Mouse (Mus musculus) limb, embryonic 14.5 days (tissue): ENCODE results near the gene Trpm2. TPM values are rescaled to one million over a fixed set of nuclear protein-coding genes. Genes with fewer than 3 reads are reported as not detected.
A peak's percentile ranks its signal among the peaks of the same experiment; 100 is the strongest.
"Not testable (repeated sequence)": the region's sequence is repeated elsewhere in the genome, so short reads cannot be mapped to it uniquely, and the experiment has no call there.

Source experiments
- ATAC-seq: fragments of 200-750 bp; cut with Nextera tagmentation; 2 replicates; pipeline ENCODE4 v1.8.0; 2017; ENCODE audit warnings: low read depth, moderate number of reproducible peaks, moderate TSS enrichment; ENCODE audit not compliant: low FRiP score
- DNase-seq: peaks from one replicate; pipeline ENCODE4 v3.0.0-alpha.2; 2015; ENCODE audit warnings: low spot score
- H3K27ac ChIP-seq: fragments of 300-500 bp; sonication (generic); replicated peaks from 2 replicates; pipeline ENCODE4 v1.5.1; 2014; ENCODE audit warnings: low read depth, mild to moderate bottlenecking, low read length, moderate library complexity, mixed read lengths
- H3K27me3 ChIP-seq: fragments of 300-500 bp; sonication (generic); 2 replicates; pipeline ENCODE4 v1.6.1; 2014; ENCODE audit warnings: low read length, mixed read lengths; ENCODE audit not compliant: control insufficient read depth, insufficient read depth
- H3K36me3 ChIP-seq: fragments of 300-500 bp; sonication (generic); 2 replicates; pipeline ENCODE4 v1.6.1; 2014; ENCODE audit warnings: mild to moderate bottlenecking, low read length, moderate library complexity, mixed read lengths; ENCODE audit not compliant: control insufficient read depth, insufficient read depth
- H3K4me1 ChIP-seq: fragments of 300-500 bp; sonication (generic); 2 replicates; pipeline ENCODE4 v1.6.1; 2014; ENCODE audit warnings: antibody characterized with exemption, low read length, mixed read lengths; ENCODE audit not compliant: control insufficient read depth, insufficient read depth
- H3K4me2 ChIP-seq: fragments of 300-500 bp; sonication (generic); replicated peaks from 2 replicates; pipeline ENCODE4 v1.6.1; 2014; ENCODE audit warnings: low read depth, mild to moderate bottlenecking, low read length, moderate library complexity; ENCODE audit not compliant: severe bottlenecking
- H3K4me3 ChIP-seq: fragments of 300-500 bp; sonication (generic); replicated peaks from 2 replicates; pipeline ENCODE4 v1.5.1; 2014; ENCODE audit warnings: low read length
- H3K9ac ChIP-seq: fragments of 300-500 bp; sonication (generic); 2 replicates; pipeline ENCODE4 v1.6.1; 2014; ENCODE audit warnings: mild to moderate bottlenecking, low read depth, low read length, moderate library complexity; ENCODE audit not compliant: severe bottlenecking
- H3K9me3 ChIP-seq: fragments of 300-500 bp; sonication (generic); 2 replicates; pipeline ENCODE4 v1.6.1; 2016; ENCODE audit warnings: low read length; ENCODE audit not compliant: control insufficient read depth
- POLR2A ChIP-seq: fragments of 200-500 bp; IDR thresholded peaks from 2 replicates; pipeline ENCODE4 v1.8.0; 2012; ENCODE audit warnings: inconsistent platforms, mild to moderate bottlenecking, moderate library complexity, borderline replicate concordance; ENCODE audit not compliant: insufficient read depth, insufficient read length; ENCODE audit errors: extremely low read depth
- WGBS: fragments of 180-500 bp; shearing (Covaris S2); extraction: QIAGEN DNeasy Blood & Tissue Kit; methylation state at CpG from one replicate; pipeline ENCODE4 v1.1.7; 2014; 5-methylcytosine and 5-hydroxymethylcytosine counted together
- polyA plus RNA-seq, 2 experiments: library from polyadenylated mRNA; depleted of rRNA in 1 of 2; stranded (reverse) in 1 of 2; unstranded in 1 of 2; fragments of >200 nt; fragmentation: Nextera tagmentation in 1 of 2; extraction: Ambion mirVana in 1 of 2; gene quantifications; 2 replicates each; pipeline versions ENCODE4 v1.2.1 to v1.2.3; 2012 to 2014

The Trpm2 gene
- polyA plus RNA-seq (2012; rRNA removed), result 0.39 and 0.69 TPM in 2 replicates
- polyA plus RNA-seq (2014; fragmentation: Nextera tagmentation; extraction: Ambion mirVana), result 0.06 and 0.41 TPM in 2 replicates

- Histone ChIP-seq H3K27me3 (peaks cover 12% of the 10 kb centered on the region; the same call in 1 of the 2 replicates), H3K36me3 (no peaks in the 10 kb centered on the region), H3K9ac (peak within 1 kb of the TSS; percentile 31; the same call in 1 of the 2 replicates), H3K4me1 (peaks cover 4% of the 10 kb centered on the region; the same call in 1 of the 2 replicates), H3K4me2 (peak within 1 kb of the TSS; percentile 57), H3K9me3 (no peaks in the 10 kb centered on the region), H3K27ac (no peak within 1 kb of the TSS), H3K4me3 (peak within 1 kb of the TSS; percentile 31)
- WGBS, result 91% methylated on average over 6 of the region's 6 CpGs
- no peak for TF ChIP-seq POLR2A
- no peak for DNase-seq
- ATAC-seq, result no peak
Observed at GRCm38 (mm10) chr10:77970481-77970880, at the start of gene Trpm2. Gene Trpm2, minus strand, starts transcription at chr10:77970563.

DNA sequence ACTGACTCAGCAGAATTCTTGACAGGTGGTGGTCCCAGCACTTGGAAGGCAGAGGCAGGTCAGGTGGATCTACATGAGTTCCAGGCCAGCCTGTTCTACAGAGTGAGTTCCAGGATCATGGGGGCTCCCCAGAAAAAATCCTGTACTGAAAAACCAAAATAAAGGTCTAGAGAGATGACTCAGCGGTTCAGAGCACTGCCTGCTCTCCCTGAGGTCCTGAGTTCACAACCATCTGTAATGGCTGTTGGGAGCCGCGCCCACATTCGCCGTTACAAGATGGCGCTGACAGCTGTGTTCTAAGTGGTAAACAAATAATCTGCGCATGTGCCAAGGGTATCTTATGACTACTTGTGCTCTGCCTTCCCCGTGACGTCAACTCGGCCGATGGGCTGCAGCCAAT, 49.6 kb upstream of the Trpm2 start:
- not testable (repeated sequence) for ATAC-seq, H3K9me3 ChIP-seq, H3K4me3 ChIP-seq, H3K9ac ChIP-seq, H3K4me2 ChIP-seq, DNase-seq, H3K27me3 ChIP-seq, H3K36me3 ChIP-seq, H3K4me1 ChIP-seq, H3K27ac ChIP-seq
- 95% methylated on average over 6 of the region's 11 CpGs for WGBS

DNA sequence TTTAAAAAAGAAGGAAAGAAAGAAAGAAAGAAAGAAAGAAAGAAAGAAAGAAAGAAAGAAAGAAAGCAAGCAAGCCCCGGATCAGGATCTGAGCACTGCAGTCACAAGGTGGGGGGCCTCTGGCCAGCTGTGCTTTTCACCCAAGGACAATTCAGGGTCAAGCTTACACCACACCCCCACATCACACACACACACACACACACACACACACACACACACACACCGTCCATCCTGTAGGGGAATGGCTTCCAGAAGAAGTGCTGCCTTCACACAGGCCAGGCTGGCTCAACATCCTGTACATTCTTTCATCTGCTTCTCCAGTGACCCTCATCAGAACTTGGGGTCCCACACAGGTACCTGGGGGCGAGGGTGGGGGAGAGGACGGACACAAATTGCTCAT, 48.9 kb upstream of the Trpm2 start:
- 80% methylated on average over 4 of the region's 4 CpGs for WGBS
- H3K36me3 ChIP-seq, result no peaks in the 10 kb centered on the region
- H3K27ac ChIP-seq, result no peak overlapping the region
- H3K4me3 ChIP-seq, result no peak overlapping the region
- no peak overlapping the region for H3K9ac ChIP-seq
- TF ChIP-seq POLR2A, result no peak
- no peaks in the 10 kb centered on the region for H3K4me1 ChIP-seq
- no peak overlapping the region for H3K4me2 ChIP-seq
- no peaks in the 10 kb centered on the region for H3K9me3 ChIP-seq
- DNase-seq, result no peak
- no peak for ATAC-seq
- H3K27me3 ChIP-seq, result no peaks in the 10 kb centered on the region

GRCm38 (mm10) chr10:78018797-78019203, 48.4 kb upstream of the Trpm2 start:
- H3K4me2 ChIP-seq, result peak overlapping the region; percentile 58
- H3K27ac ChIP-seq, result no peak overlapping the region
- no peaks in the 10 kb centered on the region for H3K9me3 ChIP-seq
- H3K27me3 ChIP-seq, result no peaks in the 10 kb centered on the region
- H3K4me3 ChIP-seq, result peak overlapping the region; percentile 26
- ATAC-seq, result peak; percentile 82
- no peaks in the 10 kb centered on the region for H3K36me3 ChIP-seq
- WGBS, result 22% methylated on average over 19 of the region's 19 CpGs
- no peak overlapping the region for H3K9ac ChIP-seq
- H3K4me1 ChIP-seq, result no peaks in the 10 kb centered on the region
- no peak for TF ChIP-seq POLR2A
- DNase-seq, result peak; percentile 82

GRCm38 (mm10) chr10:78016366-78016765, 46.0 kb upstream of the Trpm2 start:
- WGBS, result 55% methylated on average over 5 of the region's 5 CpGs
- Histone ChIP-seq H3K4me3 (no peak overlapping the region), H3K27ac (no peak overlapping the region), H3K4me1 (no peaks in the 10 kb centered on the region), H3K36me3 (no peaks in the 10 kb centered on the region), H3K9me3 (no peaks in the 10 kb centered on the region), H3K27me3 (no peaks in the 10 kb centered on the region), H3K9ac (no peak overlapping the region), H3K4me2 (no peak overlapping the region)
- TF ChIP-seq POLR2A, result no peak
- ATAC-seq, result no peak
- DNase-seq, result no peak

DNA sequence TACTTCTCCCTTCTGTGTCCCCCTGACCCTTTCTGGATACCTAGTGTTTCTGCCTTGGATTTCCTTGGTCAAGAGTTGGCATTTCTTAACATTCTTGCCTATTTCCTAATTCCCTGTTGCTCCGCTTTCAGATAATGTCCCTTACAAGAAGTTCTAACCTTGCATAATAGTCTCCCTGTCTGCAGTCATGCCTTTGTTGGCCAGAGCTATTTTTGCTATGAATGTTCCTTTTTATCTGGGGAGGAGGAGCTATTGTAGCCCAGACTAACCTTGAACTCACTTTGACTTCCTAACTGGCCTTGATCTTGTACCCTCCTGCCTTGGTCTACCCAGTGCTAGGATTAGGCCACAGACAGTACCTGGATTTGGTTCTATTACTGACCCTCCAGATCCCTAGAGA, 45.1 kb upstream of the Trpm2 start:
- DNase-seq, result no peak
- no peak for ATAC-seq
- Histone ChIP-seq H3K27me3 (no peaks in the 10 kb centered on the region), H3K4me3 (no peak overlapping the region), H3K36me3 (no peaks in the 10 kb centered on the region), H3K4me2 (no peak overlapping the region), H3K9me3 (no peaks in the 10 kb centered on the region), H3K4me1 (0 out of 2 replicates have a peak, but pooled peaks cover 2% of the 10 kb centered on the region), H3K9ac (no peak overlapping the region), H3K27ac (no peak overlapping the region)
- no peak for TF ChIP-seq POLR2A
- WGBS, result 97% methylated on average over 1 of the region's 1 CpGs
